Mouse (Mus musculus): ENCODE results near the gene 1700019D03Rik. TPM values are rescaled to one million over a fixed set of nuclear protein-coding genes. Genes with fewer than 3 reads are reported as not detected.

The 1700019D03Rik gene
- polyA plus RNA-seq, 1 experiment from 2014 or later, result 3.1 TPM

GRCm38 (mm10) chr1:53037443-53037871, 17.5 kb upstream of the 1700019D03Rik start:
- ATAC-seq (ENCODE audit: low read depth), result no peak
- Histone ChIP-seq H3K4me2 (ENCODE audit: low read depth, low read length) (no peak overlapping the region), H3K9me3 (ENCODE audit: control insufficient read depth, low read length) (no peaks in the 10 kb centered on the region), H3K36me3 (ENCODE audit: control insufficient read depth, insufficient read depth, low read length) (no peaks in the 10 kb centered on the region), H3K4me3 (ENCODE audit: low read depth, low read length) (no peak overlapping the region), H3K27me3 (ENCODE audit: control insufficient read depth, insufficient read depth, low read length) (no peaks in the 10 kb centered on the region), H3K4me1 (ENCODE audit: control insufficient read depth, insufficient read depth, low read length) (no peaks in the 10 kb centered on the region), H3K9ac (replicated peaks; ENCODE audit: low read depth, low read length) (no peak overlapping the region), H3K27ac (ENCODE audit: low read depth, low read length) (no peak overlapping the region)
- WGBS, result 93% methylated on average over 5 of the region's 5 CpGs

GRCm38 (mm10) chr1:53032550-53032949, 12.6 kb upstream of the 1700019D03Rik start:
- no peaks in the 10 kb centered on the region for H3K27me3 ChIP-seq (ENCODE audit: control insufficient read depth, insufficient read depth, low read length)
- ATAC-seq (ENCODE audit: low read depth), result no peak
- H3K9me3 ChIP-seq (ENCODE audit: control insufficient read depth, low read length), result no peaks in the 10 kb centered on the region
- H3K4me1 ChIP-seq (ENCODE audit: control insufficient read depth, insufficient read depth, low read length), result no peaks in the 10 kb centered on the region
- H3K4me3 ChIP-seq (ENCODE audit: low read depth, low read length), result no peak overlapping the region
- no peak overlapping the region for H3K4me2 ChIP-seq (ENCODE audit: low read depth, low read length)
- H3K27ac ChIP-seq (ENCODE audit: low read depth, low read length), result no peak overlapping the region
- no peak overlapping the region for H3K9ac ChIP-seq (replicated peaks; ENCODE audit: low read depth, low read length)
- no peaks in the 10 kb centered on the region for H3K36me3 ChIP-seq (ENCODE audit: control insufficient read depth, insufficient read depth, low read length)

GRCm38 (mm10) chr1:53018746-53019505, 1.1 kb downstream of the 1700019D03Rik start:
- H3K4me3 ChIP-seq (ENCODE audit: low read depth, low read length), result no peak overlapping the region
- H3K9me3 ChIP-seq (ENCODE audit: control insufficient read depth, low read length), result no peaks in the 10 kb centered on the region
- 49% methylated on average over 3 of the region's 3 CpGs for WGBS
- H3K36me3 ChIP-seq (ENCODE audit: control insufficient read depth, insufficient read depth, low read length), result no peaks in the 10 kb centered on the region
- no peaks in the 10 kb centered on the region for H3K4me1 ChIP-seq (ENCODE audit: control insufficient read depth, insufficient read depth, low read length)
- no peak overlapping the region for H3K27ac ChIP-seq (ENCODE audit: low read depth, low read length)
- no peak for ATAC-seq (ENCODE audit: low read depth)
- no peaks in the 10 kb centered on the region for H3K27me3 ChIP-seq (ENCODE audit: control insufficient read depth, insufficient read depth, low read length)
- no peak overlapping the region for H3K4me2 ChIP-seq (ENCODE audit: low read depth, low read length)
- no peak overlapping the region for H3K9ac ChIP-seq (replicated peaks; ENCODE audit: low read depth, low read length)

- H3K27me3 ChIP-seq (ENCODE audit: control insufficient read depth, insufficient read depth, low read length), result no peaks in the 10 kb centered on the region
- H3K9ac ChIP-seq (replicated peaks; ENCODE audit: low read depth, low read length), result no peak overlapping the region
- no peak overlapping the region for H3K4me2 ChIP-seq (ENCODE audit: low read depth, low read length)
- no peak for ATAC-seq (ENCODE audit: low read depth)
- H3K4me1 ChIP-seq (ENCODE audit: control insufficient read depth, insufficient read depth, low read length), result no peaks in the 10 kb centered on the region
- no peak overlapping the region for H3K4me3 ChIP-seq (ENCODE audit: low read depth, low read length)
- no peaks in the 10 kb centered on the region for H3K36me3 ChIP-seq (ENCODE audit: control insufficient read depth, insufficient read depth, low read length)
- no peaks in the 10 kb centered on the region for H3K9me3 ChIP-seq (ENCODE audit: control insufficient read depth, low read length)
- 82% methylated on average over 5 of the region's 5 CpGs for WGBS
- no peak overlapping the region for H3K27ac ChIP-seq (ENCODE audit: low read depth, low read length)
Measured at GRCm38 (mm10) chr1:53015606-53016005, 4.4 kb downstream of the 1700019D03Rik start.

- ATAC-seq (ENCODE audit: low read depth), result no peak
- no peak overlapping the region for H3K9ac ChIP-seq (replicated peaks; ENCODE audit: low read depth, low read length)
Measured at GRCm38 (mm10) chr1:53014716-53015115, 5.3 kb downstream of the 1700019D03Rik start.

GRCm38 (mm10) chr1:52986692-52987091, 33.3 kb downstream of the 1700019D03Rik start:
- no peaks in the 10 kb centered on the region for H3K4me1 ChIP-seq (ENCODE audit: control insufficient read depth, insufficient read depth, low read length)
- H3K27ac ChIP-seq (ENCODE audit: low read depth, low read length), result no peak overlapping the region
- H3K4me2 ChIP-seq (ENCODE audit: low read depth, low read length), result no peak overlapping the region
- no peak for ATAC-seq (ENCODE audit: low read depth)
- H3K36me3 ChIP-seq (ENCODE audit: control insufficient read depth, insufficient read depth, low read length), result no peaks in the 10 kb centered on the region
- 74% methylated on average over 5 of the region's 5 CpGs for WGBS
- H3K9ac ChIP-seq (replicated peaks; ENCODE audit: low read depth, low read length), result no peak overlapping the region
- H3K4me3 ChIP-seq (ENCODE audit: low read depth, low read length), result no peak overlapping the region
- no peaks in the 10 kb centered on the region for H3K27me3 ChIP-seq (ENCODE audit: control insufficient read depth, insufficient read depth, low read length)
- no peaks in the 10 kb centered on the region for H3K9me3 ChIP-seq (ENCODE audit: control insufficient read depth, low read length)

More at GRCm38 (mm10) chr1:53014716-53015115, 5.3 kb downstream of the 1700019D03Rik start:
- 92% methylated on average over 6 of the region's 6 CpGs for WGBS
- no peaks in the 10 kb centered on the region for H3K9me3 ChIP-seq (ENCODE audit: control insufficient read depth, low read length)
- no peaks in the 10 kb centered on the region for H3K4me1 ChIP-seq (ENCODE audit: control insufficient read depth, insufficient read depth, low read length)
- no peak overlapping the region for H3K4me3 ChIP-seq (ENCODE audit: low read depth, low read length)
- H3K36me3 ChIP-seq (ENCODE audit: control insufficient read depth, insufficient read depth, low read length), result no peaks in the 10 kb centered on the region
- no peaks in the 10 kb centered on the region for H3K27me3 ChIP-seq (ENCODE audit: control insufficient read depth, insufficient read depth, low read length)
- no peak overlapping the region for H3K27ac ChIP-seq (ENCODE audit: low read depth, low read length)
- no peak overlapping the region for H3K4me2 ChIP-seq (ENCODE audit: low read depth, low read length)

- Histone ChIP-seq H3K4me1 (ENCODE audit: control insufficient read depth, insufficient read depth, low read length) (no peaks in the 10 kb centered on the region), H3K9ac (replicated peaks; ENCODE audit: low read depth, low read length) (no peak overlapping the region), H3K27me3 (ENCODE audit: control insufficient read depth, insufficient read depth, low read length) (no peaks in the 10 kb centered on the region), H3K27ac (ENCODE audit: low read depth, low read length) (no peak overlapping the region), H3K9me3 (ENCODE audit: control insufficient read depth, low read length) (no peaks in the 10 kb centered on the region), H3K4me2 (ENCODE audit: low read depth, low read length) (no peak overlapping the region), H3K4me3 (ENCODE audit: low read depth, low read length) (no peak overlapping the region), H3K36me3 (ENCODE audit: control insufficient read depth, insufficient read depth, low read length) (no peaks in the 10 kb centered on the region)
- 80% methylated on average over 5 of the region's 5 CpGs for WGBS
- no peak for ATAC-seq (ENCODE audit: low read depth)
Measured at GRCm38 (mm10) chr1:52973198-52973597, 46.8 kb downstream of the 1700019D03Rik start.

GRCm38 (mm10) chr1:52971881-52972503, 48.0 kb downstream of the 1700019D03Rik start:
- H3K9me3 ChIP-seq (ENCODE audit: control insufficient read depth, low read length), result no peaks in the 10 kb centered on the region
- H3K4me2 ChIP-seq (ENCODE audit: low read depth, low read length), result no peak overlapping the region
- no peak overlapping the region for H3K4me3 ChIP-seq (ENCODE audit: low read depth, low read length)
- no peaks in the 10 kb centered on the region for H3K4me1 ChIP-seq (ENCODE audit: control insufficient read depth, insufficient read depth, low read length)
- 69% methylated on average over 2 of the region's 2 CpGs for WGBS
- no peaks in the 10 kb centered on the region for H3K27me3 ChIP-seq (ENCODE audit: control insufficient read depth, insufficient read depth, low read length)
- ATAC-seq (ENCODE audit: low read depth), result peak; percentile 90
- H3K9ac ChIP-seq (replicated peaks; ENCODE audit: low read depth, low read length), result no peak overlapping the region
- no peak overlapping the region for H3K27ac ChIP-seq (ENCODE audit: low read depth, low read length)
- H3K36me3 ChIP-seq (ENCODE audit: control insufficient read depth, insufficient read depth, low read length), result no peaks in the 10 kb centered on the region

GRCm38 (mm10) chr1:52964581-52964980, 55.4 kb downstream of the 1700019D03Rik start:
- WGBS, result 67% methylated on average over 8 of the region's 8 CpGs
- no peaks in the 10 kb centered on the region for H3K4me1 ChIP-seq (ENCODE audit: control insufficient read depth, insufficient read depth, low read length)
- no peaks in the 10 kb centered on the region for H3K9me3 ChIP-seq (ENCODE audit: control insufficient read depth, low read length)
- no peak overlapping the region for H3K9ac ChIP-seq (replicated peaks; ENCODE audit: low read depth, low read length)
- H3K4me3 ChIP-seq (ENCODE audit: low read depth, low read length), result no peak overlapping the region
- no peaks in the 10 kb centered on the region for H3K27me3 ChIP-seq (ENCODE audit: control insufficient read depth, insufficient read depth, low read length)
- no peak overlapping the region for H3K27ac ChIP-seq (ENCODE audit: low read depth, low read length)
- no peak overlapping the region for H3K4me2 ChIP-seq (ENCODE audit: low read depth, low read length)
- no peaks in the 10 kb centered on the region for H3K36me3 ChIP-seq (ENCODE audit: control insufficient read depth, insufficient read depth, low read length)
- no peak for ATAC-seq (ENCODE audit: low read depth)
